Mouse (Mus musculus) CH12.LX (cell line): ENCODE measurements at regions not wholly inside any gene's neighbourhood (a gene's known extent, or its start where the extent isn't known, plus 50 kb on each side); places are given as distances from the start of the nearest gene placed in this dataset.

Experiments used
- DNase-seq: peaks from one replicate; pipeline ENCODE4 v3.0.0-alpha.2; 2013; ENCODE audit errors: extremely low read depth
- H3K27ac ChIP-seq: 2 replicates; pipeline ENCODE4 v1.5.1; 2012; ENCODE audit warnings: low read depth, mild to moderate bottlenecking, control low read depth, moderate library complexity; ENCODE audit not compliant: insufficient read depth
- H3K27me3 ChIP-seq: replicated peaks from 2 replicates; pipeline ENCODE3; 2012; ENCODE audit warnings: inconsistent platforms
- H3K36me3 ChIP-seq, 2 experiments: replicated peaks in 1 of 2; 2 replicates each; pipeline versions ENCODE3 to v1.6.1; 2012; ENCODE audit warnings: inconsistent platforms in 1 of 2, low read length in 1 of 2, mild to moderate bottlenecking in 1 of 2, mixed read lengths in 1 of 2, moderate library complexity in 1 of 2; ENCODE audit not compliant: control insufficient read depth in 1 of 2, insufficient read depth in 1 of 2
- H3K4me1 ChIP-seq, 2 experiments: 2 replicates each; pipeline ENCODE4 v1.6.1; 2012; ENCODE audit warnings: inconsistent platforms in 1 of 2, moderate library complexity in 1 of 2; ENCODE audit not compliant: insufficient read depth in 2 of 2, control insufficient read depth in 1 of 2
- H3K4me2 ChIP-seq: 2 replicates; pipeline ENCODE4 v1.6.1; 2012; ENCODE audit warnings: low read depth, mild to moderate bottlenecking, control low read depth; ENCODE audit not compliant: poor library complexity, insufficient read depth, severe bottlenecking
- H3K4me3 ChIP-seq, 3 experiments: fragments of 150-350 bp in 1 of 3; sonication (generic) in 1 of 3; replicated peaks in 1 of 3; 2 replicates each; pipeline versions ENCODE3 to v1.5.1; 2011 to 2012; ENCODE audit warnings: low read depth in 2 of 3, low read length in 2 of 3, mild to moderate bottlenecking in 2 of 3, moderate library complexity in 2 of 3, control low read depth in 1 of 3, improper control_type of control experiment in 1 of 3, inconsistent platforms in 1 of 3, mixed read lengths in 1 of 3; ENCODE audit not compliant: poor library complexity in 1 of 3
- H3K79me2 ChIP-seq: replicated peaks from 2 replicates; pipeline ENCODE4 v1.6.1; 2012; ENCODE audit warnings: mild to moderate bottlenecking, moderate library complexity; ENCODE audit not compliant: control insufficient read depth, poor library complexity, insufficient read depth, severe bottlenecking; ENCODE audit errors: extremely low read depth
- H3K9ac ChIP-seq: 2 replicates; pipeline ENCODE4 v1.6.1; 2012; ENCODE audit warnings: low read depth, mild to moderate bottlenecking, control low read depth, moderate library complexity; ENCODE audit not compliant: insufficient read depth
- H3K9me3 ChIP-seq: replicated peaks from 2 replicates; pipeline ENCODE3; 2012; ENCODE audit warnings: low read length, inconsistent platforms, mixed read lengths
- CHD1 ChIP-seq: IDR thresholded peaks from 2 replicates; pipeline ENCODE4 v1.6.1; 2012; ENCODE audit warnings: low read depth, low read length, improper control_type of control experiment, inconsistent platforms
- E2F4 ChIP-seq: IDR thresholded peaks from 2 replicates; pipeline ENCODE4 v1.6.1; 2011; ENCODE audit warnings: low read depth, low read length, improper control_type of control experiment; ENCODE audit not compliant: insufficient replicate concordance
- EP300 ChIP-seq: IDR thresholded peaks from 2 replicates; pipeline ENCODE4 v1.6.1; 2011; ENCODE audit warnings: low read length, improper control_type of control experiment
- GABPA ChIP-seq: IDR thresholded peaks from 2 replicates; pipeline ENCODE4 v1.6.1; 2012; ENCODE audit warnings: low read depth, low read length, improper control_type of control experiment, inconsistent platforms; ENCODE audit not compliant: insufficient replicate concordance
- HCFC1 ChIP-seq: IDR thresholded peaks from 2 replicates; pipeline ENCODE4 v1.6.1; 2012; ENCODE audit warnings: low read depth, mild to moderate bottlenecking, inconsistent platforms, low read length, improper control_type of control experiment
- MAX ChIP-seq: IDR thresholded peaks from 2 replicates; pipeline ENCODE4 v1.6.1; 2011; ENCODE audit warnings: low read length, improper control_type of control experiment
- MXI1 ChIP-seq: IDR thresholded peaks from 2 replicates; pipeline ENCODE4 v1.6.1; 2011; ENCODE audit warnings: mild to moderate bottlenecking, low read depth, low read length, improper control_type of control experiment
- NRF1 ChIP-seq: IDR thresholded peaks from 2 replicates; pipeline ENCODE4 v1.6.1; 2014; ENCODE audit warnings: low read depth, mild to moderate bottlenecking, inconsistent platforms, low read length, improper control_type of control experiment, moderate library complexity
- PAX5 ChIP-seq: IDR thresholded peaks from 2 replicates; pipeline ENCODE4 v1.6.1; 2012; ENCODE audit warnings: low read length, inconsistent platforms, mixed read lengths
- POLR2A ChIP-seq: IDR thresholded peaks from 2 replicates; pipeline ENCODE4 v1.6.1; 2011; ENCODE audit warnings: low read depth, mild to moderate bottlenecking, improper control_type of control experiment, low read length
- RCOR1 ChIP-seq: conservative IDR thresholded peaks from 2 replicates; pipeline ENCODE4 v1.6.1; 2012; ENCODE audit warnings: low read depth, mild to moderate bottlenecking, inconsistent platforms, low read length, improper control_type of control experiment
- SMC3 ChIP-seq: IDR thresholded peaks from 2 replicates; pipeline ENCODE4 v1.6.1; 2011; ENCODE audit warnings: low read depth, low read length, improper control_type of control experiment
- TBP ChIP-seq: conservative IDR thresholded peaks from 2 replicates; pipeline ENCODE4 v1.6.1; 2011; ENCODE audit warnings: low read depth, low read length, improper control_type of control experiment
- TCF12 ChIP-seq: IDR thresholded peaks from 2 replicates; pipeline ENCODE4 v1.6.1; 2014; ENCODE audit warnings: low read depth, mild to moderate bottlenecking, inconsistent platforms, low read length, improper control_type of control experiment
- UBTF ChIP-seq: IDR thresholded peaks from 2 replicates; pipeline ENCODE4 v1.6.1; 2012; ENCODE audit warnings: low read depth, mild to moderate bottlenecking, inconsistent platforms, low read length, improper control_type of control experiment, moderate library complexity
- USF1 ChIP-seq: IDR thresholded peaks from 2 replicates; pipeline ENCODE4 v1.6.1; 2014; ENCODE audit warnings: low read depth, mild to moderate bottlenecking, inconsistent platforms, low read length, improper control_type of control experiment
- ZC3H11A ChIP-seq: IDR thresholded peaks from 2 replicates; pipeline ENCODE4 v1.6.1; 2012; ENCODE audit warnings: low read depth, mild to moderate bottlenecking, inconsistent platforms, low read length, improper control_type of control experiment
- ZKSCAN1 ChIP-seq: IDR thresholded peaks from 2 replicates; pipeline ENCODE4 v1.6.1; 2012; ENCODE audit warnings: low read depth, inconsistent platforms, low read length, improper control_type of control experiment, borderline replicate concordance
- ZMIZ1 ChIP-seq: IDR thresholded peaks from 2 replicates; pipeline ENCODE4 v1.6.1; 2012; ENCODE audit warnings: low read depth, mild to moderate bottlenecking, inconsistent platforms, low read length, improper control_type of control experiment
- dilution Hi-C: fragments of 300-500 bp; cut with MboI; formaldehyde crosslinking; loops from 2 replicates; pipeline ENCODE4 v1.14.3; 2020; ENCODE audit warnings: low sequenced_read_pairs; ENCODE audit not compliant: extremely low pct_unique_long_range_greater_than_20kb, extremely low pct_ligation_motif_present
- in situ Hi-C: fragments of 300-500 bp; cut with MboI; formaldehyde crosslinking; loops from 3 replicates; pipeline ENCODE4 v1.14.3; 2019; ENCODE audit warnings: low sequenced_read_pairs, low pct_ligation_motif_present, low pct_unique_long_range_greater_than_20kb, mixed read lengths

DNA sequence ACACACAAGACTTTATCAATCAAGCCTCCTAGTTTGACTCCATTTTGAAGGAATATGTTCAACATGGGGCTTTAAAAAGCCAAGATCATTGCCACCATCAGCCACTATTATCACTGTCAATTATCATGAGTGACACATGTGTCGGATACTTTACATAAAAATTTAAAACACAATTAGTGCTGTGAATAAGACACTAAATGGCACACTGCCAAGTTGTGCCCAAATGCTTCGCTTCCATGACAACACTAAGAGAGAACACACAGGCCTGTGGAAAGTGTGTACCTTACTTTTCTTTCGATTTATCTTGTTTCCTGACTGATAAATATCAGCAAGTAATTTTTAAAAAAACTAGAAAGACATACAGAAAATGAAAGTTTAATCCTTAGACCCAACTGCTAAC, 166.5 kb upstream of the Ptbp2 start:
- in situ Hi-C loops (no loop called here), dilution Hi-C loops (no loop called here)
- no peaks in the 10 kb centered on the region for H3K79me2 ChIP-seq
- H3K36me3 ChIP-seq: no peaks in the 10 kb centered on the region
- H3K4me3 ChIP-seq: no peak overlapping the region
- no peak overlapping the region for H3K4me2 ChIP-seq
- no peak for DNase-seq
- H3K9me3 ChIP-seq: peaks cover 45% of the 10 kb centered on the region
- no peak for TF ChIP-seq PAX5
- TF ChIP-seq CHD1: no peak
- TF ChIP-seq RCOR1: no peak
- no peak for TF ChIP-seq UBTF
- TF ChIP-seq HCFC1: no peak
- TF ChIP-seq MAX: no peak
- TF ChIP-seq TCF12: no peak
- TF ChIP-seq GABPA: no peak
- no peak for TF ChIP-seq TBP
- no peak for TF ChIP-seq ZKSCAN1
- TF ChIP-seq SMC3: no peak
- no peak for TF ChIP-seq E2F4
- no peak for TF ChIP-seq USF1
- TF ChIP-seq POLR2A: no peak
- TF ChIP-seq ZC3H11A: no peak
- TF ChIP-seq EP300: no peak
- no peak for TF ChIP-seq ZMIZ1
- no peak for TF ChIP-seq MXI1
- no peaks in the 10 kb centered on the region for H3K4me1 ChIP-seq
- H3K9ac ChIP-seq: no peak overlapping the region
- no peaks in the 10 kb centered on the region for H3K27me3 ChIP-seq
- no peak overlapping the region for H3K27ac ChIP-seq

DNA sequence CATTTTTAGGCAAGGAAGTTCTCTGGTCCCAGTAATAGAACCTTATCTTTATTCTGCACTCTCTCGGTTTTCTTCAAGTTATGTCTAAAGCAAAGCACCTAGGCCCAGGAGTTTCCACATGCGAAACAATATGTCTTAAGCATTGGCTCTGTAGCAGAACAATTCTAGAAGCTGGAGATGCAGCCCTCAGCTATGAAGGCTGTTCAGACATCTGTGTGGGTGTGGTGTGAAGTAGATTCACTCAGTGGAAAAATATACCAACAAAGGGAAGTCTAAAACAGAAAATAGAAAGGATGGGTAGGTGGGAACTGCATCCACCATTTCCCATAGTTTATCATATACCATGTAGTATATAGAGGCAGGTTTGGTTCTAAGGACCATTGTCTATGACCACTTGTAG, 165.8 kb upstream of the Ptbp2 start:
- no peak for DNase-seq
- Histone ChIP-seq H3K4me3 (no peak overlapping the region), H3K27me3 (no peaks in the 10 kb centered on the region), H3K79me2 (no peaks in the 10 kb centered on the region), H3K36me3 (no peaks in the 10 kb centered on the region), H3K4me2 (no peak overlapping the region), H3K27ac (no peak overlapping the region), H3K9ac (no peak overlapping the region), H3K4me1 (no peaks in the 10 kb centered on the region), H3K9me3 (peaks cover 43% of the 10 kb centered on the region)
- dilution Hi-C loops (no loop called here), in situ Hi-C loops (no loop called here)
- TF ChIP-seq NRF1: no peak
- TF ChIP-seq UBTF: no peak
